Mouse (Mus musculus): ENCODE data around the gene Wasf2. TPM values are rescaled to one million over a fixed set of nuclear protein-coding genes. Genes with fewer than 3 reads are reported as not detected.

Gene Wasf2
- polyA plus RNA-seq, 1 experiment from 2014 or later: 36.1 TPM

- ChIA-PET CTCF (no interaction called here), POLR2A (interaction anchor here (0.6 kb wide), 1 partner anchor 130 kb away, joined by 3 read pairs; no protein-coding TSS in a partner anchor)
- DNase-seq (ENCODE audit: low read depth, low spot score) (no peak), ATAC-seq (peak; percentile 17)
- in situ Hi-C loops (cut with MboI; ENCODE audit: low pct_unique_long_range_greater_than_20kb): loop anchor here (5.0 to 10.0 kb wide), 2 partner anchors 206 to 268 kb away; no protein-coding TSS in a partner anchor
- no peak for TF ChIP-seq CTCF (IDR thresholded peaks at IDR 0.05)
- H3K27me3 ChIP-seq: no peaks in the 10 kb centered on the region
Observed at GRCm38 (mm10) chr4:133213268-133213590, 82.9 kb downstream of the Wasf2 start.

- no peak for TF ChIP-seq CTCF (IDR thresholded peaks at IDR 0.05)
- CTCF ChIA-PET: no interaction called here
- POLR2A ChIA-PET: no interaction called here
- no peaks in the 10 kb centered on the region for H3K27me3 ChIP-seq
- DNase-seq (ENCODE audit: low read depth, low spot score): no peak
- in situ Hi-C loops (cut with MboI; ENCODE audit: low pct_unique_long_range_greater_than_20kb): loop anchor here (5.0 to 10.0 kb wide), 2 partner anchors 206 to 269 kb away; no protein-coding TSS in a partner anchor
- no peak for ATAC-seq
Observed at GRCm38 (mm10) chr4:133213661-133214060, 83.4 kb downstream of the Wasf2 start.

DNA sequence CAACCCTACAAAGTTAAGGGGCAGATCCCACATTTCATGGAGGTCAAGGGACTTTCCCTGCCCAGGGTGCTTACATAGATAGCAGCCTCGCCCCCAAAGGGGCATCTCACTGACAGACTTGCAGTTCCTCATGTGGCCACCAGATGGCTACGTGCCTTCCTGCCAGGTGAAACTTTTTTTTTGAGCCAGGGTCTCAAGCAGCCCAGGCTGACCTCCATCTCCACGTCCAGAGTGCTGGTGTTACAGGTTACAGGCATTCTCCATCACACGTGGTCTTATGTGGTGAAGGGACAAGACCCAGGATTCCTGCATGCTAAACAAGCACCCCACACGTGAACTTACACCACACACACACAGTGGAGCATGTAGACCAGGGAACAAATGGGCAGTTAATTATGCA lies 87.3 kb downstream of the Wasf2 start:
- ChIA-PET CTCF (no interaction called here), POLR2A (no interaction called here)
- no peak for TF ChIP-seq CTCF (IDR thresholded peaks at IDR 0.05)
- no peak for DNase-seq (ENCODE audit: low read depth, low spot score)
- in situ Hi-C loops (cut with MboI; ENCODE audit: low pct_unique_long_range_greater_than_20kb): loop anchor here (10.0 kb wide), 1 partner anchor 273 kb away; no protein-coding TSS in a partner anchor
- no peaks in the 10 kb centered on the region for H3K27me3 ChIP-seq
- no peak for ATAC-seq

DNA sequence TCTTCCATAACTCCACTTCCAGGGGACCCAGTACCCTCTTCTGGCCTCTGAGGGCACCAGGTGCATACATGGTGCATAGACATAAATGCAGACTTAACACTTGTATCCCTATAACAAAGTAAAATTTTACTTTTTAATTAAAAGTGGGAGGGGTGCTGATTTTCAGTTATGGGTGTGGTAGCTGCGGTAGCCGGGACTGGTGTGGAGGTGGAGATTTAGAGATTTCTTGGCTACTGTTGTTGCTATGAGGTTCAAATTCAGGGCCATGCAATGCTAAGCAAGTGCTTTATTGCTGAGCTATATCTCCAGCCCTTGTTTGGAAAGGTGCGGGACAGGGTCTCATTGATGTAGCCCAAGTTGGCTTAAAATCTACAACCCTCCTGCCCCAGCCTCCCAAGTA lies 88.4 kb downstream of the Wasf2 start:
- no peak for TF ChIP-seq CTCF (IDR thresholded peaks at IDR 0.05)
- no peak for DNase-seq (ENCODE audit: low read depth, low spot score)
- ChIA-PET CTCF (no interaction called here), POLR2A (no interaction called here)
- H3K27me3 ChIP-seq: no peaks in the 10 kb centered on the region
- in situ Hi-C loops (cut with MboI; ENCODE audit: low pct_unique_long_range_greater_than_20kb): loop anchor here (10.0 kb wide), 1 partner anchor 274 kb away; no protein-coding TSS in a partner anchor
- no peak for ATAC-seq

DNA sequence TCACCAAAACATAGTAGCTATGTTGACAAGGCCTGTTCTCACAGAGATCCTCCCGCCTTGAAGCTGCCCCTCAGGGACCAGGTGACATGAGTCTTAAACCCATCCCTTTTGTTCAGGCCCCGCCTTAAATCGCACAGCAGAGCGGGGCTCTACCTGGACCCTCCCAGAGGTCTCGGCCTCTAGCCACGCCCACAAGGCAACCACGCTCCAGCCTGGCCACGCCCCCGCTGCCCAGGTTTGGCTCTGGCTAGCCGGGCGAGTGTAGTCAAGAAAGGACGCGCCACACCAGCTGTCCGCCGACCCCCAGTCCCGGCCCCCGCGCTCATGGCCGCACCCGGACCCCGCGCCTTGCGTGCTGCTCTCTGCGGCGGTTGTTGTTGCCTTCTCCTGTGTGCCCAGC lies 90.4 kb downstream of the Wasf2 start:
- in situ Hi-C loops (cut with MboI; ENCODE audit: low pct_unique_long_range_greater_than_20kb): no loop called here
- ChIA-PET POLR2A (no interaction called here), CTCF (interaction anchor here (1.2 to 2.0 kb wide), 2 partner anchors 77 kb away, joined by 3 to 8 read pairs; no protein-coding TSS in a partner anchor)
- no peak for TF ChIP-seq CTCF (IDR thresholded peaks at IDR 0.05)
- no peaks in the 10 kb centered on the region for H3K27me3 ChIP-seq
- DNase-seq (ENCODE audit: low read depth, low spot score) (no peak), ATAC-seq (no peak)

GRCm38 (mm10) chr4:133221701-133222100 lies 91.4 kb downstream of the Wasf2 start:
- no peak for TF ChIP-seq CTCF (IDR thresholded peaks at IDR 0.05)
- CTCF ChIA-PET: interaction anchor here (2.0 kb wide), 1 partner anchor 76 kb away, joined by 8 read pairs; no protein-coding TSS in a partner anchor

GRCm38 (mm10) chr4:133223875-133224274 lies 93.6 kb downstream of the Wasf2 start:
- CTCF ChIA-PET: no interaction called here
- in situ Hi-C loops (cut with MboI; ENCODE audit: low pct_unique_long_range_greater_than_20kb): no loop called here
- no peak for DNase-seq (ENCODE audit: low read depth, low spot score)
- POLR2A ChIA-PET: no interaction called here
- no peaks in the 10 kb centered on the region for H3K27me3 ChIP-seq
- TF ChIP-seq CTCF (IDR thresholded peaks at IDR 0.05): no peak
- no peak for ATAC-seq

More at GRCm38 (mm10) chr4:133221701-133222100, 91.4 kb downstream of the Wasf2 start:
- in situ Hi-C loops (cut with MboI; ENCODE audit: low pct_unique_long_range_greater_than_20kb): no loop called here
- H3K27me3 ChIP-seq: no peaks in the 10 kb centered on the region
- ATAC-seq: no peak
- POLR2A ChIA-PET: interaction anchor here (0.5 kb wide), 2 partner anchors 147 to 1405 kb away, joined by 3 to 4 read pairs; no protein-coding TSS in a partner anchor
- DNase-seq (ENCODE audit: low read depth, low spot score): no peak

DNA sequence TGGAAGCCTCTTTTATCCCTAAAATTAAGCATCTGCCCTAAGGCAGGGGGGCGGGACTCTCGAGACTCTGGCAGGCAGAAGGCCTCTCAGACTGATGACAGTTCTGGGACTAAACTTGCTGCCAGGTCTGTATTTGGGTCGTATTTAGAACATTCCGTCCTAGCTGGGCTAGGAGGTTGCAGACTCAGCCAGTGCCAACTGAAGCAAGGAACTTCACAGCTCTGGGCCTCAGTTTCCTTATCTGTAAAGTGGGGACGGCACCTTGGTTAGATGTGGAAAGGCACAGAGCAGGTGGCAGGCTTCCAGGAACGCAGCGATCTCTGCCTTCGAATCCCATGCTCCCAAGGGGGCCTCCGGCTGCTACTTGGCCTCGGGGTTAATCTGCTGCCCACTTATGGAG lies 95.8 kb downstream of the Wasf2 start:
- in situ Hi-C loops (cut with MboI; ENCODE audit: low pct_unique_long_range_greater_than_20kb): no loop called here
- CTCF ChIA-PET: no interaction called here
- no peak for TF ChIP-seq CTCF (IDR thresholded peaks at IDR 0.05)
- DNase-seq (ENCODE audit: low read depth, low spot score) (no peak), ATAC-seq (no peak)
- POLR2A ChIA-PET: no interaction called here
- H3K27me3 ChIP-seq: no peaks in the 10 kb centered on the region

DNA sequence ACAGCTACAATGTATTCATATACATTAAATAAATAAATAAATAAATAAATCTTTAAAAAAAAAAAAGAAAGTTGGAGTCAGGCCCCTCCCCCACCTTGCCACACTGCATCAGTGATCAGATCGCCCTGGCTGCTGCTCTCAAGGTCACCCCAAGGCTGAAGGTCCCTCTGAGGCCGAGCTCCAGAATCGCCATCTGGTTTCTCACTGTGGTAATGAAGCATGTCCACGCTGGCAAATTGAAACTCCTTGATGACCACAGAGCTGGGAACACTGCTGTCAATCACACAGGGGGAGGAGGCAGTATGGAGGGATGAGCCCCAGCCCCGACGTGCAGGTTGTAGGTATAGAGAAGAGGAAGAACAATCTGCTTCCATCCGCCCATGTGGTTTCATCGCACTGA lies 97.3 kb downstream of the Wasf2 start:
- TF ChIP-seq CTCF (IDR thresholded peaks at IDR 0.05): no peak
- CTCF ChIA-PET: no interaction called here
- ATAC-seq (no peak), DNase-seq (ENCODE audit: low read depth, low spot score) (no peak)
- POLR2A ChIA-PET: interaction anchor here (0.7 kb wide), 1 partner anchor 214 kb away, joined by 5 read pairs; no protein-coding TSS in a partner anchor
- in situ Hi-C loops (cut with MboI; ENCODE audit: low pct_unique_long_range_greater_than_20kb): no loop called here
- no peaks in the 10 kb centered on the region for H3K27me3 ChIP-seq

- H3K27me3 ChIP-seq: no peaks in the 10 kb centered on the region
- ChIA-PET POLR2A (no interaction called here), CTCF (no interaction called here)
- DNase-seq (ENCODE audit: low read depth, low spot score) (no peak), ATAC-seq (no peak)
- in situ Hi-C loops (cut with MboI; ENCODE audit: low pct_unique_long_range_greater_than_20kb): no loop called here
- no peak for TF ChIP-seq CTCF (IDR thresholded peaks at IDR 0.05)
Observed at GRCm38 (mm10) chr4:133229582-133229981, 99.3 kb downstream of the Wasf2 start.

GRCm38 (mm10) chr4:133233285-133233976 lies 103.1 kb downstream of the Wasf2 start:
- DNase-seq (ENCODE audit: low read depth, low spot score): no peak
- POLR2A ChIA-PET: no interaction called here
- no peaks in the 10 kb centered on the region for H3K27me3 ChIP-seq
- CTCF ChIA-PET: interaction anchor here (0.7 to 1.3 kb wide), 2 partner anchors 18 to 43 kb away, joined by 4 to 6 read pairs; no protein-coding TSS in a partner anchor
- ATAC-seq: peak; percentile 35
- no peak for TF ChIP-seq CTCF (IDR thresholded peaks at IDR 0.05)
- in situ Hi-C loops (cut with MboI; ENCODE audit: low pct_unique_long_range_greater_than_20kb): loop anchor here (5.0 kb wide), 1 partner anchor 69 kb away; no protein-coding TSS in a partner anchor
